12 mouse cellular contexts compared by ENCODE assay signal in genomic region chr2:127307179-127307578, GRCm38 (mm10). TPM values are rescaled to one million over a fixed set of nuclear protein-coding genes. Genes with fewer than 3 reads are reported as not detected.
"Had no signal": no experiment of that assay in that cellular context is flagged by ENCODE, and none has a peak within 500 bp of the region (broad histone marks: within the 10 kb centered on the region; RNA-seq: fewer than 3 reads in every experiment).

No protein-coding gene starts in this region.

- ATAC-seq: liver, embryonic 12.5 days; midbrain, embryonic 16.5 days had no signal

- DNase-seq: kidney, postnatal 10 days; kidney, postnatal 4 days; lung, embryonic 14.5 days; lung, postnatal 10 days; lung, postnatal 4 days; right cerebral cortex, postnatal 14 days; thymus, postnatal 4 days had no signal

RNA-seq across cellular contexts. Expression of gene Astl, which starts 31.3 kb away (rescaled TPM):
- total RNA-seq: layer of hippocampus, adult 2 months; layer of hippocampus, postnatal 10 days; megakaryocyte-erythroid progenitor cell, adult 5-6 weeks had no signal

RNA-seq across cellular contexts. Expression of gene Adra2b, which starts 55.8 kb away (rescaled TPM):
- total RNA-seq: megakaryocyte-erythroid progenitor cell, adult 5-6 weeks had no signal
